24 mouse cellular contexts compared by ENCODE assay signal in the genomic region with DNA sequence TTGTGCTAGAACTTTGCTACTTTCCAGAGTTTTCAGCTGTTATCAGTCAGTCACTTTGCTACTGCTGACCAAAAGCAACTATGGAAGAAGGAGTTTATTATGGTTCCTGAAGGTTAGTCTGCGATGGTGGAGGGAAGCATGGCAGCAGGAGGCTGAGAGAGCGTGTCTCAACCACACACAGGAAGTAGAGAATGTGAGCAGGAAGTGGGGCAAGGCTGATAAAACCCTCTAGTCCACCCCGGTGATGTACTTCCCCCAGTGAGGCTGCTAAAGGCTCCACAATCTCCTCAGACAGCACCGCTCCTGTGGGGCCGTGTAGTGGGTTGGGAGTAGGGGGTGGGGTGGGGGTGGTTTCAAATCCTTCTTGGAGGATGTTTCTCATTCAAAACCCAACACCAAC. TPM values are rescaled to one million over a fixed set of nuclear protein-coding genes. Genes with fewer than 3 reads are reported as not detected.
DNase-seq lines count a peak whose midpoint lies in the region; ATAC-seq and TF ChIP-seq lines count a peak whose summit lies in the region.
"Had no signal": no experiment of that assay in that cellular context is flagged by ENCODE, and none has a peak within 500 bp of the region (broad histone marks: within the 10 kb centered on the region; RNA-seq: fewer than 3 reads in every experiment).

No protein-coding gene starts in this region.

- H3K27ac ChIP-seq in CH12.LX (ENCODE audit: insufficient read depth, low read depth): no peak overlapping the region
- peak overlapping the region; percentile 36; the same call in 1 of the 2 replicates for H3K27ac ChIP-seq in liver, postnatal 0 days (ENCODE audit: low read depth)
- H3K27ac ChIP-seq in thymus, adult 2 months (ENCODE audit: control insufficient read depth, insufficient read depth, low read length): no peak overlapping the region
- H3K27ac ChIP-seq in hindbrain, embryonic 13.5 days: no peak overlapping the region
- H3K27ac ChIP-seq: embryonic facial prominence, embryonic 12.5 days; forebrain, embryonic 13.5 days; hindbrain, embryonic 12.5 days; limb, embryonic 10.5 days; liver, embryonic 14.5 days; midbrain, embryonic 13.5 days; stomach, postnatal 0 days had no signal

- WGBS in liver, postnatal 0 days (ENCODE audit: insufficient replicate concordance): 29% methylated on average over 5 of the region's 5 CpGs
- WGBS in thymus, adult 2 months: 13% methylated on average over 5 of the region's 5 CpGs
- 89% methylated on average over 5 of the region's 5 CpGs for WGBS in hindbrain, embryonic 13.5 days

- in situ Hi-C loops in CH12.LX (cut with MboI; ENCODE audit: low pct_ligation_motif_present, low pct_unique_long_range_greater_than_20kb, low sequenced_read_pairs): no loop called here

- TF ChIP-seq CTCF in CH12.LX (conservative IDR thresholded peaks at IDR 0.05 in 1 of 2, IDR thresholded peaks at IDR 0.05 in 1 of 2; ENCODE audit: low read depth in 2 of 2, low read length in 2 of 2): no peak
- no peak for TF ChIP-seq CTCF in liver, postnatal 0 days (IDR thresholded peaks at IDR 0.05; ENCODE audit: low read depth)
- no peak for TF ChIP-seq CTCF in thymus, adult 2 months (IDR thresholded peaks at IDR 0.05; ENCODE audit: borderline replicate concordance, control insufficient read depth, extremely low read depth, insufficient read depth, low read length, poor library complexity)

- peak; percentile 99 for ATAC-seq in granulocyte monocyte progenitor cell, adult 5-6 weeks (replicated peaks; ENCODE audit: poor library complexity, severe bottlenecking)
- peak; percentile 54 for ATAC-seq in liver, postnatal 0 days
- no peak for ATAC-seq in hindbrain, embryonic 13.5 days (ENCODE audit: low FRiP score)
- ATAC-seq: forebrain, embryonic 13.5 days; midbrain, embryonic 13.5 days had no signal

- no peak for TF ChIP-seq RAD21 in CH12.LX (IDR thresholded peaks at IDR 0.05; ENCODE audit: low read depth, low read length)

- no peak overlapping the region for H3K9ac ChIP-seq in CH12.LX (ENCODE audit: insufficient read depth, low read depth)
- H3K9ac ChIP-seq in liver, postnatal 0 days (replicated peaks): no peak overlapping the region
- no peak overlapping the region for H3K9ac ChIP-seq in hindbrain, embryonic 13.5 days
- H3K9ac ChIP-seq: embryonic facial prominence, embryonic 12.5 days; forebrain, embryonic 13.5 days; hindbrain, embryonic 12.5 days; liver, embryonic 14.5 days; midbrain, embryonic 13.5 days had no signal

- no peaks in the 10 kb centered on the region for H3K36me3 ChIP-seq in CH12.LX (replicated peaks in 1 of 2; ENCODE audit: control insufficient read depth in 1 of 2, insufficient read depth in 1 of 2, low read length in 1 of 2)
- no peaks in the 10 kb centered on the region for H3K36me3 ChIP-seq in liver, postnatal 0 days (replicated peaks; ENCODE audit: insufficient read depth, low read length)
- H3K36me3 ChIP-seq in thymus, adult 2 months (ENCODE audit: control insufficient read depth, insufficient read depth, low read length): no peaks in the 10 kb centered on the region
- no peaks in the 10 kb centered on the region for H3K36me3 ChIP-seq in hindbrain, embryonic 13.5 days
- H3K36me3 ChIP-seq: embryonic facial prominence, embryonic 12.5 days; hindbrain, embryonic 12.5 days; limb, embryonic 10.5 days; midbrain, embryonic 13.5 days had no signal

- intact Hi-C loops in gastrocnemius, postnatal 14 days (cut with DNase I; ENCODE audit: low total_unique reads): no loop called here

- H3K4me2 ChIP-seq in CH12.LX (ENCODE audit: insufficient read depth, low read depth, poor library complexity, severe bottlenecking): no peak overlapping the region
- no peak overlapping the region for H3K4me2 ChIP-seq in liver, postnatal 0 days (ENCODE audit: low read depth, low read length)
- no peak overlapping the region for H3K4me2 ChIP-seq in hindbrain, embryonic 13.5 days
- H3K4me2 ChIP-seq: embryonic facial prominence, embryonic 12.5 days; forebrain, embryonic 13.5 days; hindbrain, embryonic 12.5 days; midbrain, embryonic 13.5 days had no signal

- dilution Hi-C loops in CH12.LX (cut with MboI; ENCODE audit: extremely low pct_ligation_motif_present, extremely low pct_unique_long_range_greater_than_20kb, low sequenced_read_pairs): no loop called here

- no peaks in the 10 kb centered on the region for H3K9me3 ChIP-seq in CH12.LX (replicated peaks; ENCODE audit: low read length)
- H3K9me3 ChIP-seq in liver, postnatal 0 days (ENCODE audit: low read length): no peaks in the 10 kb centered on the region
- no peaks in the 10 kb centered on the region for H3K9me3 ChIP-seq in hindbrain, embryonic 13.5 days
- H3K9me3 ChIP-seq: embryonic facial prominence, embryonic 12.5 days; forebrain, embryonic 13.5 days; hindbrain, embryonic 12.5 days; limb, embryonic 10.5 days; midbrain, embryonic 13.5 days had no signal

- TF ChIP-seq POLR2A in CH12.LX (IDR thresholded peaks at IDR 0.05; ENCODE audit: low read depth, low read length): no peak
- TF ChIP-seq POLR2A in thymus, adult 2 months (IDR thresholded peaks at IDR 0.05; ENCODE audit: control insufficient read depth, extremely low read depth, insufficient read depth, low read length, poor library complexity): no peak

- H3K79me2 ChIP-seq in CH12.LX (replicated peaks; ENCODE audit: control insufficient read depth, extremely low read depth, insufficient read depth, poor library complexity, severe bottlenecking): no peaks in the 10 kb centered on the region

- TF ChIP-seq EP300 in CH12.LX (IDR thresholded peaks at IDR 0.05; ENCODE audit: low read length): no peak
- TF ChIP-seq EP300 in liver, postnatal 0 days (IDR thresholded peaks at IDR 0.05; ENCODE audit: low read depth): no peak

- peaks cover 2 to 10% of the 10 kb centered on the region in 2 experiments; a peak in 2 of 4 replicates for H3K4me1 ChIP-seq in CH12.LX (ENCODE audit: control insufficient read depth in 1 of 2, insufficient read depth in 2 of 2)
- H3K4me1 ChIP-seq in liver, postnatal 0 days (ENCODE audit: insufficient read depth): no peaks in the 10 kb centered on the region
- no peaks in the 10 kb centered on the region for H3K4me1 ChIP-seq in thymus, adult 2 months (replicated peaks; ENCODE audit: control insufficient read depth, insufficient read depth, low read length)
- no peaks in the 10 kb centered on the region for H3K4me1 ChIP-seq in hindbrain, embryonic 13.5 days (replicated peaks)
- H3K4me1 ChIP-seq: embryonic facial prominence, embryonic 12.5 days; forebrain, embryonic 13.5 days; hindbrain, embryonic 12.5 days; limb, embryonic 10.5 days; midbrain, embryonic 13.5 days had no signal

- no peak overlapping the region for H3K4me3 ChIP-seq in CH12.LX (replicated peaks in 1 of 3; ENCODE audit: low read depth in 2 of 3, low read length in 2 of 3, poor library complexity in 1 of 3)
- no peak overlapping the region for H3K4me3 ChIP-seq in liver, postnatal 0 days (ENCODE audit: low read depth, low read length)
- H3K4me3 ChIP-seq in thymus, adult 2 months (ENCODE audit: control insufficient read depth, insufficient read depth, low read length): no peak overlapping the region
- no peak overlapping the region for H3K4me3 ChIP-seq in hindbrain, embryonic 13.5 days
- H3K4me3 ChIP-seq: embryonic facial prominence, embryonic 12.5 days; erythroblast, embryonic 14.5 days; forebrain, embryonic 13.5 days; hindbrain, embryonic 12.5 days; limb, embryonic 10.5 days; midbrain, embryonic 13.5 days; myocyte had no signal

- H3K27me3 ChIP-seq in CH12.LX (replicated peaks): no peaks in the 10 kb centered on the region
- no peaks in the 10 kb centered on the region for H3K27me3 ChIP-seq in liver, postnatal 0 days (ENCODE audit: insufficient read depth, low read length)
- H3K27me3 ChIP-seq in thymus, adult 2 months (ENCODE audit: control insufficient read depth, insufficient read depth, low read length): no peaks in the 10 kb centered on the region
- no peaks in the 10 kb centered on the region for H3K27me3 ChIP-seq in hindbrain, embryonic 13.5 days
- H3K27me3 ChIP-seq: embryonic facial prominence, embryonic 12.5 days; forebrain, embryonic 13.5 days; hindbrain, embryonic 12.5 days; midbrain, embryonic 13.5 days had no signal

- DNase-seq in 416B (ENCODE audit: low read depth): peak; percentile 89
- no peak for DNase-seq in CH12.LX (ENCODE audit: extremely low read depth)
- DNase-seq in liver, postnatal 0 days: peak; percentile 28
- no peak for DNase-seq in gastrocnemius, postnatal 14 days
- DNase-seq in thymus, adult 2 months: no peak
- no peak for DNase-seq in embryo, embryonic 10 days (ENCODE audit: low spot score)
- DNase-seq: adrenal gland, postnatal 36 days; cerebellum, adult 2 months; kidney, adult 8-10 months; kidney, postnatal 25 days; lung, postnatal 14 days; right cerebral cortex, postnatal 14 days; thymus, postnatal 14 days had no signal

TF ChIP-seq in CH12.LX, 34 proteins besides CTCF, POLR2A, EP300 and RAD21:
- no peak for TF ChIP-seq BHLHE40 (IDR thresholded peaks at IDR 0.05; ENCODE audit: low read depth, low read length)
- TF ChIP-seq ELF1 (IDR thresholded peaks at IDR 0.05; ENCODE audit: low read depth, low read length): peak; percentile 50; the same call in 1 of the 2 replicates

RNA-seq across cellular contexts. Expression of gene Plekhm1, which starts 23.8 kb away (rescaled TPM):
- total RNA-seq in CH12.LX (2012; rRNA removed): 5.3 and 5.4 TPM in 2 replicates
- total RNA-seq in CH12.LX (2014; rRNA removed): 2.7 and 3.5 TPM in 2 replicates
- 18.3 and 23.2 TPM in 2 replicates for polyA plus RNA-seq in CH12.LX (2012; ENCODE audit: insufficient read length, low read depth)
- 8.6 and 13.2 TPM in 2 replicates for total RNA-seq in granulocyte monocyte progenitor cell, adult 5-6 weeks (2014; fragmentation: Nextera tagmentation)
- 3.9 and 4.8 TPM in 2 replicates for total RNA-seq in granulocyte monocyte progenitor cell, adult 5-6 weeks (2017)
- 2.1 and 2.3 TPM in 2 replicates for polyA plus RNA-seq in liver, postnatal 0 days (2015; fragmentation: Nextera tagmentation; extraction: Ambion mirVana)
- total RNA-seq in gastrocnemius, postnatal 14 days (2021): 1 to 10 TPM; 7.9 to 9.3 TPM
- 43.6 and 46.4 TPM in 2 replicates for polyA plus RNA-seq in thymus, adult 2 months (2012; rRNA removed)
- polyA plus RNA-seq in hindbrain, embryonic 13.5 days (2015; fragmentation: Nextera tagmentation; extraction: Ambion mirVana): 9.1 TPM in 2 replicates

Comparison
In these comparisons a context has a peak if more than half of its experiments do, and no peak if none do; other contexts are left out.
1. DNase-seq: peak in 416B (single experiment) and liver, postnatal 0 days (single experiment); none in CH12.LX (single experiment), gastrocnemius, postnatal 14 days (single experiment), thymus, adult 2 months (single experiment) and embryo, embryonic 10 days (single experiment).